Mouse (Mus musculus): ENCODE results near the gene Gadd45g. TPM values are rescaled to one million over a fixed set of nuclear protein-coding genes. Genes with fewer than 3 reads are reported as not detected.

Gadd45g gene
- total and polyA plus RNA-seq, 3 experiments: 2.5 to 2.9 (median 2.7) TPM

GRCm38 (mm10) chr13:51862750-51863149, 16.3 kb downstream of the Gadd45g start:
- peaks cover 0 to 4% of the 10 kb centered on the region in 2 experiments; a peak in 2 of 4 replicates for H3K4me1 ChIP-seq (ENCODE audit: control insufficient read depth in 1 of 2, insufficient read depth in 2 of 2)
- no peaks in the 10 kb centered on the region for H3K79me2 ChIP-seq (replicated peaks; ENCODE audit: control insufficient read depth, extremely low read depth, insufficient read depth, poor library complexity, severe bottlenecking)
- H3K36me3 ChIP-seq (replicated peaks in 1 of 2; ENCODE audit: control insufficient read depth in 1 of 2, insufficient read depth in 1 of 2, low read length in 1 of 2): no peaks in the 10 kb centered on the region
- H3K27ac ChIP-seq (ENCODE audit: insufficient read depth, low read depth): no peak overlapping the region
- peaks cover 30% of the 10 kb centered on the region for H3K27me3 ChIP-seq (replicated peaks)
- no peak for DNase-seq (ENCODE audit: extremely low read depth)
- no peaks in the 10 kb centered on the region for H3K9me3 ChIP-seq (replicated peaks; ENCODE audit: low read length)
- no peak overlapping the region for H3K4me2 ChIP-seq (ENCODE audit: insufficient read depth, low read depth, poor library complexity, severe bottlenecking)
- dilution Hi-C loops (cut with MboI; ENCODE audit: extremely low pct_ligation_motif_present, extremely low pct_unique_long_range_greater_than_20kb, low sequenced_read_pairs) (no loop called here), in situ Hi-C loops (cut with MboI; ENCODE audit: low pct_ligation_motif_present, low pct_unique_long_range_greater_than_20kb, low sequenced_read_pairs) (no loop called here)
- no peak for TF ChIP-seq ZNF384 (IDR thresholded peaks at IDR 0.05; ENCODE audit: low read depth, low read length)
- TF ChIP-seq NRF1 (IDR thresholded peaks at IDR 0.05; ENCODE audit: low read depth, low read length): no peak
- no peak for TF ChIP-seq CHD2 (IDR thresholded peaks at IDR 0.05; ENCODE audit: low read length)
- no peak for TF ChIP-seq MEF2A (IDR thresholded peaks at IDR 0.05; ENCODE audit: borderline replicate concordance, low read depth, low read length)
- no peak for TF ChIP-seq CTCF (conservative IDR thresholded peaks at IDR 0.05 in 1 of 2, IDR thresholded peaks at IDR 0.05 in 1 of 2; ENCODE audit: low read depth in 2 of 2, low read length in 2 of 2)
- H3K4me3 ChIP-seq (replicated peaks in 1 of 3; ENCODE audit: low read depth in 2 of 3, low read length in 2 of 3, poor library complexity in 1 of 3): no peak overlapping the region
- no peak overlapping the region for H3K9ac ChIP-seq (ENCODE audit: insufficient read depth, low read depth)

- dilution Hi-C loops (cut with MboI; ENCODE audit: extremely low pct_ligation_motif_present, extremely low pct_unique_long_range_greater_than_20kb, low sequenced_read_pairs) (no loop called here), in situ Hi-C loops (cut with MboI; ENCODE audit: low pct_ligation_motif_present, low pct_unique_long_range_greater_than_20kb, low sequenced_read_pairs) (no loop called here)
- Histone ChIP-seq H3K4me3 (replicated peaks in 1 of 3; ENCODE audit: low read depth in 2 of 3, low read length in 2 of 3, poor library complexity in 1 of 3) (no peak overlapping the region), H3K9me3 (replicated peaks; ENCODE audit: low read length) (no peaks in the 10 kb centered on the region), H3K79me2 (replicated peaks; ENCODE audit: control insufficient read depth, extremely low read depth, insufficient read depth, poor library complexity, severe bottlenecking) (no peaks in the 10 kb centered on the region), H3K4me1 (ENCODE audit: control insufficient read depth in 1 of 2, insufficient read depth in 2 of 2) (no peaks in the 10 kb centered on the region), H3K27ac (ENCODE audit: insufficient read depth, low read depth) (no peak overlapping the region), H3K4me2 (ENCODE audit: insufficient read depth, low read depth, poor library complexity, severe bottlenecking) (no peak overlapping the region), H3K27me3 (replicated peaks) (peaks cover 34% of the 10 kb centered on the region), H3K9ac (ENCODE audit: insufficient read depth, low read depth) (no peak overlapping the region), H3K36me3 (replicated peaks in 1 of 2; ENCODE audit: control insufficient read depth in 1 of 2, insufficient read depth in 1 of 2, low read length in 1 of 2) (no peaks in the 10 kb centered on the region)
- DNase-seq (ENCODE audit: extremely low read depth): no peak
- TF ChIP-seq POLR2AphosphoS2 (IDR thresholded peaks at IDR 0.05; ENCODE audit: low read depth, low read length): no peak
- TF ChIP-seq MYC (IDR thresholded peaks at IDR 0.05; ENCODE audit: low read depth, low read length): no peak
Observed at GRCm38 (mm10) chr13:51866151-51866659, 19.7 kb downstream of the Gadd45g start.

GRCm38 (mm10) chr13:51868491-51869128, 22.1 kb downstream of the Gadd45g start:
- Histone ChIP-seq H3K79me2 (replicated peaks; ENCODE audit: control insufficient read depth, extremely low read depth, insufficient read depth, poor library complexity, severe bottlenecking) (no peaks in the 10 kb centered on the region), H3K27me3 (replicated peaks) (peaks cover 28% of the 10 kb centered on the region), H3K4me1 (ENCODE audit: control insufficient read depth in 1 of 2, insufficient read depth in 2 of 2) (0 out of 4 replicates have a peak, but pooled peaks cover 0 to 3% of the 10 kb centered on the region in 2 experiments), H3K9ac (ENCODE audit: insufficient read depth, low read depth) (no peak overlapping the region), H3K36me3 (replicated peaks in 1 of 2; ENCODE audit: control insufficient read depth in 1 of 2, insufficient read depth in 1 of 2, low read length in 1 of 2) (no peaks in the 10 kb centered on the region), H3K4me2 (ENCODE audit: insufficient read depth, low read depth, poor library complexity, severe bottlenecking) (no peak overlapping the region), H3K9me3 (replicated peaks; ENCODE audit: low read length) (no peaks in the 10 kb centered on the region), H3K27ac (ENCODE audit: insufficient read depth, low read depth) (no peak overlapping the region), H3K4me3 (replicated peaks in 1 of 3; ENCODE audit: low read depth in 2 of 3, low read length in 2 of 3, poor library complexity in 1 of 3) (no peak overlapping the region)
- in situ Hi-C loops (cut with MboI; ENCODE audit: low pct_ligation_motif_present, low pct_unique_long_range_greater_than_20kb, low sequenced_read_pairs): no loop called here
- dilution Hi-C loops (cut with MboI; ENCODE audit: extremely low pct_ligation_motif_present, extremely low pct_unique_long_range_greater_than_20kb, low sequenced_read_pairs): no loop called here
- no peak for TF ChIP-seq KAT2A (IDR thresholded peaks at IDR 0.05; ENCODE audit: insufficient replicate concordance, low read length)
- no peak for TF ChIP-seq JUND (conservative IDR thresholded peaks at IDR 0.05; ENCODE audit: low read depth, low read length)
- TF ChIP-seq ZNF384 (IDR thresholded peaks at IDR 0.05; ENCODE audit: low read depth, low read length): no peak
- no peak for TF ChIP-seq ZKSCAN1 (IDR thresholded peaks at IDR 0.05; ENCODE audit: borderline replicate concordance, low read depth, low read length)
- TF ChIP-seq GABPA (IDR thresholded peaks at IDR 0.05; ENCODE audit: insufficient replicate concordance, low read depth, low read length): no peak
- no peak for TF ChIP-seq CHD1 (IDR thresholded peaks at IDR 0.05; ENCODE audit: low read depth, low read length)
- TF ChIP-seq EP300 (IDR thresholded peaks at IDR 0.05; ENCODE audit: low read length): no peak
- TF ChIP-seq NRF1 (IDR thresholded peaks at IDR 0.05; ENCODE audit: low read depth, low read length): no peak
- TF ChIP-seq SMC3 (IDR thresholded peaks at IDR 0.05; ENCODE audit: low read depth, low read length): no peak
- DNase-seq (ENCODE audit: extremely low read depth): no peak
